Mouse (Mus musculus) left cerebral cortex, adult 6 months (tissue): ENCODE measurements around the gene Tas2r115. TPM values are rescaled to one million over a fixed set of nuclear protein-coding genes. Genes with fewer than 3 reads are reported as not detected.

Source experiments
- long read RNA-seq, 2 experiments: library from polyadenylated mRNA; unstranded; transcript quantifications; one replicate each; pipeline ENCODE4 v2.0.0; 2019 to 2020
- polyA plus RNA-seq: library from polyadenylated mRNA; unstranded; fragments of <200 nt; fragmentation: Nextera tagmentation; gene quantifications from 2 replicates; pipeline ENCODE4 v1.2.3, GENCODE M21; 2021

The Tas2r115 gene
- not detected in 2 replicates for polyA plus RNA-seq
- long read RNA-seq, experiment 1 = 0 reads
- long read RNA-seq, experiment 2 = 0 reads

GRCm38 (mm10) chr6:132737935-132738334 lies at the start of gene Tas2r115:
Gene Tas2r115, minus strand, starts transcription at chr6:132738035.

DNA sequence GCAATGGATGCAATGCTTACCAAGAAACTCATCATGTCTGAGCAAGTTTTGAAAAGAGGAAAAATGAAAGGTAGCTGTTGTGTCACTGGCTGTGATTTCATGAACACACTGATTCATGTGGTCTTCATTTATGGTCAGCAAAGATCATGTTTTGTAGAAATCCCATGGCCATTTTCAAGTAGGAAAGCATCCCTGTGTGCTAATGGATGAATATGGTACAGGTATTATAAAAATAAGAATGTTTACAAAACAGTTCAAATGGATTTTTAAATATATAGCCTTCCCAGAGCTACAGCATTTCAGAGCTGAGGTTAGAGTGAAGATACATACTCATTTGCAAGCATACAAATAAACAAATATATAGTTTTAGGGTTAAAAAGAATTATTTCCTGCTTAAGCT lies 40.2 kb upstream of the Tas2r115 start, which contains the start of gene Tas2r136:
Tas2r136 (minus strand) TSS at position 101 of the 400 bp plus-strand sequence.

DNA sequence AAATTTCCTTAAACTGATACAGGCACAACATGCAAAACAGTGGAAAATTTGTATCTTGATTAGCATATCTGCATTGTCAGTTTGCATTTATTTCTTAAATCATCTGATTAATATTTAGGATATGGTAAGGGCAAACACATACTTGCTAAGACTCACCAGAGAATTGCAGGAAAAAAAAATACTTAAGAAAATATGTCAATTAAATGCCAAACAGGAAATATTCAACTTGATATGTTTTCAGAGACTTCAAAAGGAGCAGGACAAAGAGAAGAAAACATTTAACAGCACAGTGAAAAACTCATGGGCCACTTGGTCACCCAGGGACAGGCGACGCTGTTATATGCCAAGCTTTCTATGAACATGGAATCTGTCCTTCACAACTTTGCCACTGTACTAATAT lies 24.0 kb upstream of the Tas2r115 start, which contains the start of gene Tas2r102:
Tas2r102 (plus strand) TSS at position 301 of the 400 bp plus-strand sequence.

DNA sequence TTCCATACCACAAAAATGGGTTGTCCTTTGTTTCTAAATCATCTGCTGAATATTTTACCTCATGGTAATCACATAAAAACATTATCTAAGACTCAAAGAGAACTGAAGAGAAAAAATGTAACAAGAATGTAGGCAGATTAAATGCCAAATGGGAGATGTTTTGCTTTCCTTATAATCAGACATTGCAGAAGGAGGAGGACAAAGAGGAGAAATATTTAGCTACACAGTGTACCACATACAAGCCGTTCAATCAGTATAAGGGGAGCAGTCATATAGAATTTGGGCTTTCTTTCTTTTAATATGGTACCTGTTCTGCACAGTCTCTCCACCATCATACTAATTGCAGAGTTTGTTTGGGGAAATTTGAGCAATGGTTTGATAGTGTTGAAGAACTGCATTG lies 16.6 kb upstream of the Tas2r115 start, which contains the start of gene Tas2r124:
Tas2r124 (plus strand) TSS at position 301 of the 400 bp plus-strand sequence.

GRCm38 (mm10) chr6:132711828-132712227 lies 26.0 kb downstream of the Tas2r115 start, which contains the start of gene Tas2r122:
Gene Tas2r122, minus strand, starts transcription at chr6:132711928.

GRCm38 (mm10) chr6:132700907-132701306 lies 36.9 kb downstream of the Tas2r115 start, which contains the start of gene Tas2r121:
Gene Tas2r121, minus strand, starts transcription at chr6:132701007.

Other genes starting within 250 kb of the Tas2r115 start
- gene Prh1, start 168.2 kb downstream of the Tas2r115 start, polyA plus RNA-seq = not detected in 2 replicates
- not detected in 2 replicates for gene Prp2, start 142.1 kb downstream of the Tas2r115 start, polyA plus RNA-seq
- gene A630073D07Rik, start 86.5 kb downstream of the Tas2r115 start, polyA plus RNA-seq = not detected in 2 replicates
- gene Tas2r120, start 81.1 kb downstream of the Tas2r115 start, polyA plus RNA-seq = not detected in 2 replicates
- not detected in 2 replicates for gene Tas2r121, start 37.0 kb downstream of the Tas2r115 start, polyA plus RNA-seq
- not detected in 2 replicates for gene Tas2r122, start 26.1 kb downstream of the Tas2r115 start, polyA plus RNA-seq
- gene Tas2r124, start 16.7 kb upstream of the Tas2r115 start, polyA plus RNA-seq = not detected in 2 replicates
- gene Tas2r102, start 24.1 kb upstream of the Tas2r115 start, polyA plus RNA-seq = not detected in 2 replicates
- gene Tas2r136, start 40.1 kb upstream of the Tas2r115 start, polyA plus RNA-seq = not detected in 2 replicates
- not detected in 2 replicates for gene Tas2r117, start 64.8 kb upstream of the Tas2r115 start, polyA plus RNA-seq
- not detected in 2 replicates for gene Tas2r123, start 109.1 kb upstream of the Tas2r115 start, polyA plus RNA-seq
- gene Tas2r116, start 117.4 kb upstream of the Tas2r115 start, polyA plus RNA-seq = not detected in 2 replicates
- not detected in 2 replicates for gene Tas2r110, start 130.0 kb upstream of the Tas2r115 start, polyA plus RNA-seq
- not detected in 2 replicates for gene Tas2r113, start 155.0 kb upstream of the Tas2r115 start, polyA plus RNA-seq
- not detected in 2 replicates for gene Tas2r125, start 171.6 kb upstream of the Tas2r115 start, polyA plus RNA-seq
- not detected in 2 replicates for gene Tas2r129, start 213.1 kb upstream of the Tas2r115 start, polyA plus RNA-seq
- gene Tas2r131, start 219.9 kb upstream of the Tas2r115 start, polyA plus RNA-seq = not detected in 2 replicates
- gene Tas2r109, start 242.9 kb upstream of the Tas2r115 start, polyA plus RNA-seq = not detected in 2 replicates